Mouse (Mus musculus) limb, embryonic 15.5 days (tissue): ENCODE results near the gene Sprtn. TPM values are rescaled to one million over a fixed set of nuclear protein-coding genes. Genes with fewer than 3 reads are reported as not detected.

ENCODE experiments used
- ATAC-seq: fragments of 200-750 bp; cut with Nextera tagmentation; 2 replicates; pipeline ENCODE4 v1.8.0; 2017; ENCODE audit warnings: low read depth, moderate TSS enrichment; ENCODE audit not compliant: insufficient number of reproducible peaks, low FRiP score, low TSS enrichment
- H3K27ac ChIP-seq: fragments of 300-500 bp; sonication (generic); 2 replicates; pipeline ENCODE4 v1.5.1; 2015; ENCODE audit warnings: moderate library complexity, mild to moderate bottlenecking, inconsistent platforms
- H3K27me3 ChIP-seq: fragments of 300-500 bp; sonication (generic); 2 replicates; pipeline ENCODE4 v1.6.1; 2015; ENCODE audit warnings: inconsistent platforms
- H3K36me3 ChIP-seq: fragments of 300-500 bp; sonication (generic); 2 replicates; pipeline ENCODE4 v1.6.1; 2015; ENCODE audit warnings: inconsistent platforms
- H3K4me1 ChIP-seq: fragments of 300-500 bp; sonication (generic); 2 replicates; pipeline ENCODE4 v1.6.1; 2015; ENCODE audit warnings: inconsistent platforms
- H3K4me2 ChIP-seq: fragments of 300-500 bp; sonication (generic); 2 replicates; pipeline ENCODE4 v1.6.1; 2015; ENCODE audit warnings: mild to moderate bottlenecking, inconsistent platforms
- H3K4me3 ChIP-seq: fragments of 300-500 bp; sonication (generic); 2 replicates; pipeline ENCODE4 v1.5.1; 2015; ENCODE audit warnings: mild to moderate bottlenecking, inconsistent platforms
- H3K9ac ChIP-seq: fragments of 300-500 bp; sonication (generic); 2 replicates; pipeline ENCODE4 v1.6.1; 2015; ENCODE audit warnings: inconsistent platforms
- H3K9me3 ChIP-seq: fragments of 300-500 bp; sonication (generic); 2 replicates; pipeline ENCODE4 v1.6.1; 2016; ENCODE audit warnings: inconsistent platforms
- whole genome bisulfite sequencing: fragments of 180-500 bp; shearing (Covaris S2); methylation state at CpG from one replicate; pipeline ENCODE4 v1.1.7; 2015; 5-methylcytosine and 5-hydroxymethylcytosine counted together
- polyA plus RNA-seq: library from polyadenylated mRNA; unstranded; fragments of >200 nt; fragmentation: Nextera tagmentation; extraction: Ambion mirVana; gene quantifications from 2 replicates; pipeline ENCODE4 v1.2.1, GENCODE M21; 2015

Sprtn gene
- polyA plus RNA-seq, 1 experiment from 2014 or later: 11.8 TPM

DNA sequence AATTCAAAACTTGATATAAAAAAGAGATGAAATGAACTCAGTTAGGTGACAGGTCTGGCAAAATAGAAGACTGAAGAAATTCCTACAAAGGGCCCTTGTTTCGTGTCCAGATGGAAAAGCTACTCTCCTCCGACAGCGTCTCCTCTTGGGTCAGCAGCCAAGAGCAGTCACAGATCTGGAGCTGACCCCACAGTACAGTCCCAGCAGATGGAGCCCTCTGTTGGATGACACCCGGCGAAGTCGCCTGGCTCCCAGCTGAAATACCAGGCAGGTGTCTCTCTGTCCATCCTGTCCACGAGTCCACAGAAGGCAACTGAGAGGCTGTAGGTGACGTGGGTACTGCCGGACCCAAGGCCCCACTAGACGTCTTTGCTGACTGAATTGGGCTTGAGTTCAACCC is 12.7 kb downstream of the Sprtn start:
- Histone ChIP-seq H3K27ac (no peak overlapping the region), H3K4me2 (no peak overlapping the region), H3K9me3 (no peaks in the 10 kb centered on the region), H3K4me3 (no peak overlapping the region), H3K27me3 (no peaks in the 10 kb centered on the region), H3K9ac (no peak overlapping the region), H3K4me1 (0 out of 2 replicates have a peak, but pooled peaks cover 2% of the 10 kb centered on the region), H3K36me3 (peaks cover 90% of the 10 kb centered on the region)
- 85% methylated on average over 10 of the region's 10 CpGs for WGBS
- ATAC-seq: no peak

GRCm38 (mm10) chr8:124911938-124912872 is 14.5 kb downstream of the Sprtn start:
- no peaks in the 10 kb centered on the region for H3K9me3 ChIP-seq
- H3K27ac ChIP-seq: no peak overlapping the region
- no peaks in the 10 kb centered on the region for H3K27me3 ChIP-seq
- WGBS: 72% methylated on average over 17 of the region's 17 CpGs
- no peak for ATAC-seq
- peaks cover 77% of the 10 kb centered on the region for H3K36me3 ChIP-seq
- H3K9ac ChIP-seq: no peak overlapping the region
- no peaks in the 10 kb centered on the region for H3K4me1 ChIP-seq
- H3K4me2 ChIP-seq: no peak overlapping the region
- H3K4me3 ChIP-seq: no peak overlapping the region

DNA sequence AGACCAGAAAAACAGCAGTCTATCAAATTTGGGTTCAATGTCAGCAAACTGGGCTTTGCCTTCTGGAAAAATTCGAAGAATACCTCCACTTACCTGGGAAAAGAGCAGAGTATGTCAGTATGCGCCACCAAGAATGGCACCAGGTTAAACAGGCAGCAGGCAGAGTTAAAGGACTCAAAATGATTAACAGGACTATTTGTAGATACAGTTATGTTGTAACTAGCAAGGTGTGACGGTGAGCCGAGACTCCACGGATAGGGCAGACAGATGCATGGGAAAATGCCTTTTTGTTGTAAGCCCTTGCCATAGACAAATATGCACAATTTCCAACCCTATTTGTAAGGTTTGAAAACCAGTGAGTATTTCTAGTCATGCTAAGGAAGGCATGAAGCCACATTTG is 16.4 kb downstream of the Sprtn start:
- Histone ChIP-seq H3K9me3 (no peaks in the 10 kb centered on the region), H3K27me3 (no peaks in the 10 kb centered on the region), H3K4me2 (no peak overlapping the region), H3K4me1 (peaks cover 7% of the 10 kb centered on the region; the same call in 1 of the 2 replicates), H3K9ac (no peak overlapping the region), H3K36me3 (peaks cover 60% of the 10 kb centered on the region), H3K4me3 (no peak overlapping the region), H3K27ac (no peak overlapping the region)
- no peak for ATAC-seq
- 97% methylated on average over 5 of the region's 5 CpGs for WGBS

- no peak overlapping the region for H3K27ac ChIP-seq
- 80% methylated on average over 18 of the region's 18 CpGs for WGBS
- ATAC-seq: no peak
These were observed 20.2 kb downstream of the Sprtn start for GRCm38 (mm10) chr8:124917741-124918484.

GRCm38 (mm10) chr8:124921369-124922279 is 23.9 kb downstream of the Sprtn start:
- H3K4me3 ChIP-seq: no peak overlapping the region
- H3K4me1 ChIP-seq: peaks cover 42% of the 10 kb centered on the region
- H3K27me3 ChIP-seq: no peaks in the 10 kb centered on the region
- WGBS: 80% methylated on average over 18 of the region's 18 CpGs
- no peak overlapping the region for H3K27ac ChIP-seq
- no peak overlapping the region for H3K9ac ChIP-seq
- H3K36me3 ChIP-seq: 0 out of 2 replicates have a peak, but pooled peaks cover 7% of the 10 kb centered on the region
- no peak overlapping the region for H3K4me2 ChIP-seq
- no peak for ATAC-seq
- H3K9me3 ChIP-seq: no peaks in the 10 kb centered on the region

More at GRCm38 (mm10) chr8:124917741-124918484, 20.2 kb downstream of the Sprtn start:
- peaks cover 28% of the 10 kb centered on the region for H3K36me3 ChIP-seq
- H3K4me3 ChIP-seq: no peak overlapping the region
- no peak overlapping the region for H3K9ac ChIP-seq
- no peaks in the 10 kb centered on the region for H3K9me3 ChIP-seq
- H3K27me3 ChIP-seq: no peaks in the 10 kb centered on the region
- no peak overlapping the region for H3K4me2 ChIP-seq
- peaks cover 26% of the 10 kb centered on the region for H3K4me1 ChIP-seq

DNA sequence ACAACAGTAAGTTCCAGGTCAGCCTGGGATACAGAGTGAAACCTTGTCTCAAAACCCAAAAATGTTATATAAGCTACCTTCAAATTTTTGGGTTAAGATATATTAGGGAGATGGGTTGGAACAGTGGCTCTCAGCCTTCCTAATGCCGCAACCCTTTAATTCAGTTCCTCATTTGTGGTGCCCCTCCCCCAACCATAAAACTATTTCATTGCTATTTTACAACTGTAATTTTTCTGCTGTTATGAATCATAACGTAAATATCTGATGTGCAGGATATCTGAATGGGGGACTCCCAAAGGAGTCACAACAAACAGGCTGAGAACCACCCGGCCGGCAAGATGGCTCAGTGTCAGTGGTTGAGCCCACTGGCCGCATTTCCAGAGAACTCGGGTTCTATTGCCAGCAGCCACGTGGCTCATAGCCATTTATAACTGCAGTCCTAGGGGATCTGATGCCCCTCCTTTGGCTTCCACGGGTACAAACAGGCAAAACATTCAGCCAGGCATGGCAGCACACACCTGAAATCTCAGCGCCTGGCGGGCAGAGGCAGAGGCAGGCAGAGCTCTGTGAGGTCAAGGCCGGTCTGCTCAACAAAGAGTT is 24.9 kb downstream of the Sprtn start:
- Histone ChIP-seq H3K4me1 (peaks cover 50% of the 10 kb centered on the region), H3K27me3 (no peaks in the 10 kb centered on the region), H3K36me3 (0 out of 2 replicates have a peak, but pooled peaks cover 7% of the 10 kb centered on the region), H3K9ac (no peak overlapping the region), H3K27ac (no peak overlapping the region), H3K4me2 (no peak overlapping the region), H3K9me3 (no peaks in the 10 kb centered on the region), H3K4me3 (no peak overlapping the region)
- 65% methylated on average over 11 of the region's 11 CpGs for WGBS
- ATAC-seq: no peak

- peaks cover 43% of the 10 kb centered on the region for H3K4me1 ChIP-seq
- H3K4me3 ChIP-seq: no peak overlapping the region
- H3K9me3 ChIP-seq: no peaks in the 10 kb centered on the region
- no peak for ATAC-seq
- H3K9ac ChIP-seq: no peak overlapping the region
- H3K36me3 ChIP-seq: 0 out of 2 replicates have a peak, but pooled peaks cover 7% of the 10 kb centered on the region
- no peak overlapping the region for H3K4me2 ChIP-seq
- WGBS: 80% methylated on average over 15 of the region's 15 CpGs
- H3K27me3 ChIP-seq: no peaks in the 10 kb centered on the region
- no peak overlapping the region for H3K27ac ChIP-seq
These were observed 26.4 kb downstream of the Sprtn start for GRCm38 (mm10) chr8:124923971-124924652.

DNA sequence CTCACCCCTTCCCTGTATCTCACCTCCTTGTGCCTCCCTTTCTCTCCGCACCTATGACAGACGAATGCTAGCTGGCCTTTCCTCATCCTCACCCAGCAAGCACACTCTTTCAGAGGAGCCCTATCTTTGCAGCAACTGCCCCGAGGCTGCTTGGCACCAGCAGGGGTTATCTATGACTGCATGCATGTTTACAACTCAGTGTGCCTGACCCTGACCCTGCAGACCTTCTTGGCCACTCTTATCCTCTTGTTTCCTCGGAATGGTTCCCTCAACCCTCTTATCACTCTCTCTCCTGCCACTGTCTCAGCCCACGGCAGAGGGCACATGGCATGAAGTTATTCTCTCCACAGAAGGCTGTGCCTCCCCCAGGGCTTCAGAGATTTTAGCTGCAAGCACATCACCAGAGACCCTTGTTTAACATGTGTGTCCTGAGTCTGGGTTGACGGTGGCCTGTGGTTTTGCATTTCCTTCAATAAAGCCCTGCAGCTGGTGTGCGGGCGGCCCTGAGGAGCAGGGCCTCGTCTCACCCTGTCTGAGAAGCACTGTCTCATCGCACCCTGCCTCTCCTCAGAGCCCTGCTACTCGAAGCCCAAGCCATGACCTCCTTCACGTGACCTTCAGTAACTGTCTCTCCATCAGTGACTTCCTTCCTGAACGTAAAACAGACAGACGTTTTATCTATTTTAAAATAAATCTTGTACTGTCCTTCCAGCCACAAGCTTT is 28.0 kb downstream of the Sprtn start:
- Histone ChIP-seq H3K27me3 (no peaks in the 10 kb centered on the region), H3K4me2 (no peak overlapping the region), H3K4me3 (no peak overlapping the region), H3K36me3 (0 out of 2 replicates have a peak, but pooled peaks cover 7% of the 10 kb centered on the region), H3K9me3 (no peaks in the 10 kb centered on the region), H3K27ac (0 out of 2 replicates have a peak overlapping the region, but pooled peaks have one; percentile 57), H3K4me1 (peaks cover 48% of the 10 kb centered on the region), H3K9ac (no peak overlapping the region)
- 67% methylated on average over 14 of the region's 14 CpGs for WGBS
- ATAC-seq: no peak

DNA sequence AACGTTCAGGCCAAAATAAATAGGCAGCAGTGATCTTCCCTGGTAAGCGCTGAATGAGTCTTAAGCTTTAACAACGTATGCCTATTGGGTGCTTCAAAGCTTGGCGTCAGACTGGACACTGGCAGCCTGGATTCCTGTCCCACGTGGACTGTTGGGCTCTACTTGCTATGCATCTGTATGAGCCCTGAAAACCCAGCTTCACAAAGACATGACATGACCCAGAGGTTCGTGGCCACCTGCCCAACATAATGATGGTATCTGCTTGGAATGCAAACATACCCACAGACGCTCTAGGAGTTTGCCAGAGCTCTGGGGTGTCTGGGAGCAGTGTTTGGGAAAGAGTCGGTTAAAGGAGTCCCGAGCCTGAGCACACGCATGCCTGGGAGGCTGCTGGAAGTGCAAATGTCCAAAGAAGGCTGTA is 28.7 kb downstream of the Sprtn start:
- H3K9me3 ChIP-seq: no peaks in the 10 kb centered on the region
- 0 out of 2 replicates have a peak, but pooled peaks cover 7% of the 10 kb centered on the region for H3K36me3 ChIP-seq
- ATAC-seq: 0 out of 2 replicates have a peak, but pooled peaks have one; percentile 22
- H3K4me1 ChIP-seq: peaks cover 47% of the 10 kb centered on the region
- H3K27me3 ChIP-seq: no peaks in the 10 kb centered on the region
- H3K4me3 ChIP-seq: no peak overlapping the region
- WGBS: 53% methylated on average over 10 of the region's 10 CpGs
- H3K27ac ChIP-seq: peak overlapping the region; percentile 57; the same call in 1 of the 2 replicates
- H3K9ac ChIP-seq: no peak overlapping the region
- H3K4me2 ChIP-seq: no peak overlapping the region

- no peak for ATAC-seq
- Histone ChIP-seq H3K9ac (no peak overlapping the region), H3K4me1 (peaks cover 30% of the 10 kb centered on the region), H3K4me3 (no peak overlapping the region), H3K27me3 (no peaks in the 10 kb centered on the region), H3K4me2 (no peak overlapping the region), H3K27ac (no peak overlapping the region), H3K36me3 (0 out of 2 replicates have a peak, but pooled peaks cover 7% of the 10 kb centered on the region), H3K9me3 (no peaks in the 10 kb centered on the region)
- 80% methylated on average over 11 of the region's 11 CpGs for WGBS
These were observed 31.3 kb downstream of the Sprtn start for GRCm38 (mm10) chr8:124929006-124929405.
